Mouse (Mus musculus): ENCODE measurements around the gene Glb1. TPM values are rescaled to one million over a fixed set of nuclear protein-coding genes. Genes with fewer than 3 reads are reported as not detected.
"Not testable (repeated sequence)": the region's sequence is repeated elsewhere in the genome, so short reads cannot be mapped to it uniquely, and the experiment has no call there.

The Glb1 gene
- polyA plus RNA-seq, 1 experiment = 144 TPM

- no peak overlapping the region for H3K4me3 ChIP-seq (ENCODE audit: insufficient read depth, low read depth, low read length)
- no peaks in the 10 kb centered on the region for H3K27me3 ChIP-seq (replicated peaks; ENCODE audit: control insufficient read depth, insufficient read depth, low read length)
- no peak for DNase-seq
- H3K36me3 ChIP-seq (ENCODE audit: control insufficient read depth, insufficient read depth, low read length) = no peaks in the 10 kb centered on the region
- WGBS = 68% methylated on average over 9 of the region's 9 CpGs
- H3K27ac ChIP-seq (ENCODE audit: insufficient read depth, low read depth, low read length) = no peak overlapping the region
- TF ChIP-seq POLR2A (IDR thresholded peaks at IDR 0.05; ENCODE audit: low read depth, low read length) (no peak), CTCF (conservative IDR thresholded peaks at IDR 0.05; ENCODE audit: insufficient read depth, insufficient read length, low read depth, low read length) (no peak)
- H3K4me1 ChIP-seq (ENCODE audit: control insufficient read depth, insufficient read depth, low read length) = no peaks in the 10 kb centered on the region
Measured at GRCm38 (mm10) chr9:114507421-114507820, 106.5 kb downstream of the Glb1 start.

DNA sequence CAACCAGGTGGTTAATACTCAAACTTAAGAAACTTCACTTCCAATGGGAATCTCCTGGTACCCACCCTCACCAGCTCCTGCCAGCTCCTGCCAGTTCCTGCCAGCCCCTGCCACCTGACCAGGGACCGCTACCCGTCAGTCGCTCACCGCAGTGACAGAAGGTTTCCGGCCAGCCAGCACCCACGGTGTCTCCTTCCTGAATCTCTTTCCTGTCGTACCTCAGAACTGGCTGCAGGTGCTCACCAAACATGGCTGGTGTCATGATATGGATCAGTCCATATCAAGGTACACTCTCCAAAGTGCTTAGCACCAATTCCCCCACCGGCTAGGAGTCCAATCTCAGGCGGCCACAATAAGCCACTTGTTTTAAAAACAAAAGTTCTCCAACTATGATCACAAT is 108.9 kb downstream of the Glb1 start:
- H3K36me3 ChIP-seq (ENCODE audit: control insufficient read depth, insufficient read depth, low read length) = no peaks in the 10 kb centered on the region

DNA sequence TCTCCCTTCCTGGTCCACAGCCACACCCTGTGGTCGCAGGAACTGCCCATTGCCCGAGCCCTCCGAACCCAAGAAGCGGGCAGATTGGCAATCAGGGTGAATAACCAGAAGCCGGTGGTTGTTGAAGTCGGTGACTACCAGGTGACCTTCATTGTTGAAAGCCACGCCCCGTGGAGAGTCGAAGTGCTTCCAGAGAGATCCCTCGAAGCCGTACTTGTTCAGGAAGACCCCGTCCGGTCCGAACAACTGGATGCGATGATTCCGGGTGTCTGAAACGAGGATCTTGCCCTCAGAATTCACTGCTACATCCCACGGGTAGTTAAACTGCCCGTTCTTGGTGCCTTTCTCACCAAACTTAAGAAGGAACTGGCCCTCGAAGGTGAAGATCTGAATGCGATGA is 112.0 kb downstream of the Glb1 start:
- H3K4me1 ChIP-seq (ENCODE audit: control insufficient read depth, insufficient read depth, low read length) = no peaks in the 10 kb centered on the region
- WGBS = 98% methylated on average over 21 of the region's 21 CpGs
- no peaks in the 10 kb centered on the region for H3K36me3 ChIP-seq (ENCODE audit: control insufficient read depth, insufficient read depth, low read length)
- no peak overlapping the region for H3K4me3 ChIP-seq (ENCODE audit: insufficient read depth, low read depth, low read length)
- TF ChIP-seq POLR2A (IDR thresholded peaks at IDR 0.05; ENCODE audit: low read depth, low read length) (no peak), CTCF (conservative IDR thresholded peaks at IDR 0.05; ENCODE audit: insufficient read depth, insufficient read length, low read depth, low read length) (no peak)
- DNase-seq = no peak
- H3K27ac ChIP-seq (ENCODE audit: insufficient read depth, low read depth, low read length) = no peak overlapping the region
- H3K27me3 ChIP-seq (replicated peaks; ENCODE audit: control insufficient read depth, insufficient read depth, low read length) = no peaks in the 10 kb centered on the region

More for the DNA sequence above, 108.9 kb downstream of the Glb1 start:
- Histone ChIP-seq H3K4me1 (ENCODE audit: control insufficient read depth, insufficient read depth, low read length) (no peaks in the 10 kb centered on the region), H3K27me3 (replicated peaks; ENCODE audit: control insufficient read depth, insufficient read depth, low read length) (no peaks in the 10 kb centered on the region), H3K4me3 (ENCODE audit: insufficient read depth, low read depth, low read length) (no peak overlapping the region), H3K27ac (ENCODE audit: insufficient read depth, low read depth, low read length) (no peak overlapping the region)
- no peak for TF ChIP-seq POLR2A (IDR thresholded peaks at IDR 0.05; ENCODE audit: low read depth, low read length)
- DNase-seq = no peak
- 95% methylated on average over 9 of the region's 9 CpGs for WGBS

DNA sequence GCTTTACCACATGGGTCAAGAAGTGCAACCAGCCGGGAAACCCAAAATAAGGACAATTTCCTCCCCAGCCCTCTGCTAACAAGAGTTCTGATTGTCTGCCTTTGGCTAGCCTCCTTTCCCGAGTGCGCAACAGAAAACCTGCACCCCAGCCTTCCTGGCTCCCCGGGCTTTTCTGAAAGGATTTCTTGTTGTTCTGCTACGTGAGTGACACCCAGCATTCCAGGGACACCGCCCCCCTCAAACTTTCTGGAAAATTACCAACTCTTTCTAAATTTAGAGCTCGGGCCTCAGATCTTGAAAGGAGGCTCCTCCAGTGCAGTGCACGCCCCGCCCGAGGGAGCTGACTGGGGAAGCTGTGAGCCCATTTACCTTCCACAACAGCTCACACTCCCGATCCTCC is 114.5 kb downstream of the Glb1 start, which contains the start of gene C130032M10Rik:
Gene C130032M10Rik (plus strand): TSS at position 334 of the 400 bp plus-strand sequence.
- H3K36me3 ChIP-seq (ENCODE audit: control insufficient read depth, insufficient read depth, low read length) = no peaks in the 10 kb centered on the region
- no peak for DNase-seq
- H3K27me3 ChIP-seq (replicated peaks; ENCODE audit: control insufficient read depth, insufficient read depth, low read length) = no peaks in the 10 kb centered on the region
- H3K4me1 ChIP-seq (ENCODE audit: control insufficient read depth, insufficient read depth, low read length) = no peaks in the 10 kb centered on the region
- H3K4me3 ChIP-seq (ENCODE audit: insufficient read depth, low read depth, low read length) = no peak within 1 kb of the TSS
- WGBS = 60% methylated on average over 11 of the region's 11 CpGs
- H3K27ac ChIP-seq (ENCODE audit: insufficient read depth, low read depth, low read length) = no peak within 1 kb of the TSS
- TF ChIP-seq POLR2A (IDR thresholded peaks at IDR 0.05; ENCODE audit: low read depth, low read length) = no peak
- no peak for TF ChIP-seq CTCF (conservative IDR thresholded peaks at IDR 0.05; ENCODE audit: insufficient read depth, insufficient read length, low read depth, low read length)

DNA sequence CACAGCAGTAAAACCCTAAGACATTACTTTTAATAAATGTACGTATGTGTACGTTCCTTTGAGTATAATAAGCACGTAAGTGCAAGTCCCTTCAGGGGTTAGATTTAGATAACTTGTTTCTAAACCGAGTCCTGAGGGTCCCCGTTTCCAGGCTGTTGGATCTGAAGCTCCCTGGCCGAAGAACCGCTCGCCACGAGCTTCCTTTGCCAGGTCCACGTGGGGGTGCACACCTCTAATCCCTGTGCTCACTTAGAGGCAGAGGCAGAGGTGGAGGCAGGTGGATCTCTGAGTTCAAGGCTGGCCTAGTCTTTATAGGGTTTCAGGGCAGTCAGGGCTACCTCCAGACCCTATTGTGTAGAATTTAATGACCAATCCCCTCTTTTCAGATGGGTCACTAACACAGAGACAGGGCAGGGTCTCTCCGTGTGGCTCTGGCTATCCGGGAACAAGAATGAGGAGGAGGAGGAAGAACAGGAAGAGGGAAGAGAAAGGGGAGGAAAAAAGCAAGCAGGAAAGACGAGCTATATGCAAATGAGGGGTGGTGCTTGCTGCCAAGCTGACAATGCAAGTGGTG is 117.1 kb downstream of the Glb1 start:
- Histone ChIP-seq H3K27ac (ENCODE audit: insufficient read depth, low read depth, low read length) (no peak overlapping the region), H3K36me3 (ENCODE audit: control insufficient read depth, insufficient read depth, low read length) (no peaks in the 10 kb centered on the region), H3K27me3 (replicated peaks; ENCODE audit: control insufficient read depth, insufficient read depth, low read length) (no peaks in the 10 kb centered on the region), H3K4me3 (ENCODE audit: insufficient read depth, low read depth, low read length) (no peak overlapping the region), H3K4me1 (ENCODE audit: control insufficient read depth, insufficient read depth, low read length) (no peaks in the 10 kb centered on the region)
- 73% methylated on average over 13 of the region's 13 CpGs for whole genome bisulfite sequencing
- TF ChIP-seq CTCF (conservative IDR thresholded peaks at IDR 0.05; ENCODE audit: insufficient read depth, insufficient read length, low read depth, low read length) (no peak), POLR2A (IDR thresholded peaks at IDR 0.05; ENCODE audit: low read depth, low read length) (no peak)
- no peak for DNase-seq

- 57% methylated on average over 9 of the region's 9 CpGs for WGBS
- Histone ChIP-seq H3K27ac (ENCODE audit: insufficient read depth, low read depth, low read length) (no peak overlapping the region), H3K36me3 (ENCODE audit: control insufficient read depth, insufficient read depth, low read length) (no peaks in the 10 kb centered on the region), H3K4me1 (ENCODE audit: control insufficient read depth, insufficient read depth, low read length) (no peaks in the 10 kb centered on the region), H3K27me3 (replicated peaks; ENCODE audit: control insufficient read depth, insufficient read depth, low read length) (no peaks in the 10 kb centered on the region), H3K4me3 (ENCODE audit: insufficient read depth, low read depth, low read length) (no peak overlapping the region)
- no peak for DNase-seq
- TF ChIP-seq CTCF (conservative IDR thresholded peaks at IDR 0.05; ENCODE audit: insufficient read depth, insufficient read length, low read depth, low read length) (peak; percentile 47; the same call in 1 of the 2 replicates), POLR2A (IDR thresholded peaks at IDR 0.05; ENCODE audit: low read depth, low read length) (no peak)
Measured at GRCm38 (mm10) chr9:114518812-114519477, 118.1 kb downstream of the Glb1 start.

- not testable (repeated sequence) for DNase-seq; H3K4me3 ChIP-seq (ENCODE audit: insufficient read depth, low read depth, low read length); H3K27ac ChIP-seq (ENCODE audit: insufficient read depth, low read depth, low read length); H3K36me3 ChIP-seq (ENCODE audit: control insufficient read depth, insufficient read depth, low read length); H3K27me3 ChIP-seq (replicated peaks; ENCODE audit: control insufficient read depth, insufficient read depth, low read length); H3K4me1 ChIP-seq (ENCODE audit: control insufficient read depth, insufficient read depth, low read length)
- 66% methylated on average over 4 of the region's 4 CpGs for WGBS
Measured at GRCm38 (mm10) chr9:114520529-114520928, 119.7 kb downstream of the Glb1 start.

Measured in kidney, adult 2 months (tissue).